Mouse (Mus musculus) left cerebral cortex, adult 11 months (tissue): ENCODE measurements at regions not wholly inside any gene's neighbourhood (a gene's known extent, or its start where the extent isn't known, plus 50 kb on each side); places are given as distances from the start of the nearest gene placed in this dataset.

Experiments used
- DNase-seq: peaks from one replicate; pipeline ENCODE4 v3.0.0; 2022; ENCODE audit warnings: low spot score

DNA sequence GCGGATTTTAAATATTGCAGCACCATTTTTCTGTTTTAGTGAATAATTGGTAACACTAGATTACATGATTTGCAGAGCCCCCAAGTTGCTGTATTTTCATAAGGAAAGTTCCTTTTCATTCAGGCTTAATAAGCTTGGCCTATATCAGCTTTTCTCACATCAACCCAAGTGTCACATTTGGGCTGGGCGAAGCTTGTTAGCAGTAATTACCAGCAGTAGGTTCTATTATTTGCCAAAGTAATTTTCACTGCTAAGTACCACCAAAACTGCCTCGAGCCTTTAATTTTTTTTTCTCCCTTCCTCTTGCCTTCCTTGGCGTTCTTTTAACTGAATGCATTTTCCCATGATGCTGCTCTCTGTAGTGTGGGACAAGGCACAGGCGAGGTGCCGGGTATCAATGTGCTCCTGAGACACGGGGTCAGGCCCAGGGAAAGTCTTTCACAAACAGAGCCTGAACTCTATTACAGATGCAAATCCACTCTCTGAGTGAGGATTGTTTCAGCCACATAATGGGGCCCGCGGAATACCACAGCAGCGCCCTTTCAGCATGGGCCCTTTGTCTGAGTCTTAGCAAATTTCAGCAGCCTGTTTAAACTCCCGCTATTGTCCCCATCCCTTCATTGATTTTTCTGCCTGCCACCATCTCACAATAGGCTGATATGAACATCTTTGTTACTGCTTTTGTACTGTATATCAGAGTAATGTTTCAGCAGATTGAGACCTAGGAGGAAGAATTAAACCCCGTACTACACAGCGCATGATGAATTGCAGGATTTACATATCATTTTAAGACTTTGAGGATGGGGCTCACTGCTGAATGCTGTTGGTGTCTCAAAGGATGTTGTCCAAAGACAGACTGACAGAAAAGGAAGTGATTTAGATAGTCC is 205.1 kb upstream of the Epha3 start:
- DNase-seq = peak; percentile 1

DNA sequence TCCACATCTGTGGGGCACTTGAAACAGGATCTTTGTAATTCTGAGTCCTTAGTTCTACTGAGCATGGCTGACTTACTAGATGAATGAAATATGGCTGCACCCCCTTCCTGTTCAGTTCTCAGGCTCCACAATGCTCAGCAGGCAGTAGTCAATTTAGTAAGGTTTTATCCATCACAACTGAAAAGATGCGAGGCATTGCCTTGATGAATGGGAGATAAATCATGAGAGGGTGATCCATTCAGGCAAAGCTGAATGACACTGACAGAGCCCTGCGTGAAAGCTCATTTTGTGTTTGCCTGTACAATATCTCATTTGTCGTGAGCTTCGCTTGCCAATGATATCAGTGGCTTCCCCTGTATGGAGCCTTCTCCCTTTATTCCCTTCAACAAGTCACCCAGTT is 198.6 kb upstream of the Epha3 start:
- DNase-seq = no peak

DNA sequence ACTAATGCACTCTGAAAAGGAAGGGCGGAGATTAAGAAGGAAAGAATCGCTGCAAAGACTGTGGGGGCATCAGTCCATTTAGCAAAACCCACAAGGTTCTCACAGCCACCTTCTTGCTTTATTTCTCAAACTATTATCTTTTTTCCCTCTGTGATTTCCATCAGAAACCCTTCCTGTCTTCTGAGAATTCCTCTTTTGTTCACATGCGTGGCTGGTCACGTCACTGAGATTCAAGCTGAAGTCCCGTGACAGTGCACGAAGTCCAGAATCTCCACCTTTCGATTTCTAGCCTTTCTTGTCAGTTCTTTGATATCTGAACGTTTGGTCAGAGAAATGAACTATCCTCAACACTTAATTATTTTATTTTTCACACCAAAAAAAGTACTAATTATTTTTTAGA is 194.7 kb upstream of the Epha3 start:
- no peak for DNase-seq

GRCm38 (mm10) chr16:64054346-64054745 is 190.4 kb upstream of the Epha3 start:
- DNase-seq = no peak

DNA sequence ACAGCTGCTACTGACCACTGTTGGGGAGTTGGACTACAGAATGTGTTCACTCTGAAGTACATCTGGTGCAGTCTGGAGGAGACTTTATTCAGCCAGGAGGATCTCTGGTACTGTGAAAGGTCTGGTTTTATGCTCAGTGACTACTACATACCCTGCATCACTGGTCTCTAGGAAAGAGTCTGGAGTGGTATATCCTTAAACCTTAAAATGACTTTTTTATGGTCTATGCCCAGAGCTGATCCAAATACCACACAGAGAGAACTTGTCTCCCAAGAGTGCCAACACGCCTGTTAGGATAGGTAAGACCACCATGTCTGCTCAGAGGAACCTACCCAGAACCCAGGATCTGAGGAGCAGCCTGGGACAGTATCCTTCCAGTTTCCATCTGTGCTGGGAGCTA is 184.1 kb upstream of the Epha3 start:
- no peak for DNase-seq

GRCm38 (mm10) chr16:64033049-64033448 is 169.1 kb upstream of the Epha3 start:
- DNase-seq = no peak

- no peak for DNase-seq
Measured at GRCm38 (mm10) chr16:64023981-64024380, 160.0 kb upstream of the Epha3 start.

DNA sequence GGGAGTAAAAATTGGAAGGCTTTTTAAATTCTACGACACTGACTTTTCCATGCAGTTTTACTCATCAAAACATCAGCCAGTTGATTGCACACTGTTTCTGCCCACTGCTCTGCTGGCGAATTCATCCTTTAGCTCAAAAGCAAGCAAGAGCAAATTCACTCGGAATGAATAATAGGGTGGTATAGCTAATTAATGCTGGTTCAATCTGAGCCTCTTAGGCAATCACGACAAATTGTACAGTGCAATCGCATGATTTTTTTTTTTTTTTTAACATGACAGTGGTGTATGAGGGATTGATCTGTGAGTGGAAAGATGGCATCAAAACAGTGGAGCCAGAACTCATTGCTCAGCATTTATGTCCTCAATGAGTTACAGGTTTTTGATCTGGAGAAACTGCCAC is 136.9 kb upstream of the Epha3 start:
- DNase-seq = no peak

GRCm38 (mm10) chr16:63967407-63967806 is 103.4 kb upstream of the Epha3 start:
- no peak for DNase-seq

- DNase-seq = no peak
Measured at GRCm38 (mm10) chr16:63960786-63961185, 96.8 kb upstream of the Epha3 start.

DNA sequence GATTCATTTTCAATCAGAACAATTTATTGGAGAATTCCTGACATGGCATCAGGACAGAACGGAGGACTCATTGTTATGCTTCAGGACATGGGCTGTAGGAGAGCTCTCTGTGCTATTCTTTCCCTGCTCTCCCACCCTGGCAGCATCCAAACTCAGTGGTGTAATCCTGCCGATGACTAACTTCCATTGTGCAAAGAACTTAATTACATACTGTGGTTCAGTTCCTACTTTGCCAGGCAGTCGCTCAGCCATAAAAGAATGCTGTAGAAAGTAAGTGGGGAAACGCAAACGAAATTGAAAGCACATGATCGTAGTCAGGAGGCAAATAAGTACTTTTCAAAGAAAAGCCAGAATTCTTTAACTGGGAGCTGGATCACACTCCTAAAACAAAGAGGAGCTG is 94.2 kb upstream of the Epha3 start:
- DNase-seq = peak; percentile 15

- no peak for DNase-seq
Measured at GRCm38 (mm10) chr16:63925195-63925594, 61.2 kb upstream of the Epha3 start.

DNA sequence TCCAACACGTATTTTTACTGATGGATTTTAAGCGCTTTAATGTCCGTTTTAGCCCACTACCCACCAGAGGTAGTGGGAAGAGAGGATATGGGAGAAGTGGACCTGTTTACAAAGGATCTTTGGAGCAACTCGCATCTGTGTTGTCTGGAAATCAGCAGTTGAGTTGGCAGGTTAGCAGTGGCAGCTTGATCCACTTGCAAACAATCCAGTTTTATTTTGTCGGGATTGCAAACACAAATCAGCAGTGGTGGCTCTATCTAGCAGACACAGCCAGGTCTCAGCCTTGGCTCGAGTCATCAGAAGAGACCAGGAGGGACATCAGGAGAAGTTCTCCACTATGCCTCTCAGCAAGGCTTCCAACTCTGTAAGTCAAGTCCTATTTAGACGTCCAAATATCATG is 57.2 kb upstream of the Epha3 start:
- no peak for DNase-seq
